Mouse (Mus musculus) frontal cortex, adult (tissue): ENCODE results near the gene Sema6d.
"Not testable (repeated sequence)": the region's sequence is repeated elsewhere in the genome, so short reads cannot be mapped to it uniquely, and the experiment has no call there.

ENCODE experiments used
- ATAC-seq: cut with Nextera tagmentation; 2 replicates; pipeline ENCODE4 v1.9.2; 2017; ENCODE audit warnings: mild to moderate bottlenecking, moderate library complexity, mixed read lengths; ENCODE audit not compliant: low TSS enrichment

Sema6d gene

DNA sequence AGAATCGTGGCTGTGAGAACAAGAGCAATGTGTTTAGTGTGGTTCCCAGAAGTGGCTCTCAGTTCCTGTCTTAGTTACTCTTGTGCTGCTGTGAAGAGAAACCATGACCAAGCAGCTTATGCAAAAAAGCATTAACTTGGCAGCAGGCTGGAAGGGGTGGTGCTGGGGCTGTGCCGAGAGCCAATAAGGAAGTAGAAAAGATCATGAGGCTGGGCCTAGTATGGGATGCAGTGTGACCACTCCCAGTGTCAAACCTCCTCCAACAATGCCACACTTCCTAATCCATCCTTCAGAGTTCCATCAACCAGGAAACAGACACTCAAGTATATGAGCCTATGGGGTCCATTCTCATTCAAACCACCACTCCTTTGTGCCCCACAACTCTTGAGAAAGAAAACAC, 199.6 kb downstream of the Sema6d start:
- no peak for ATAC-seq

DNA sequence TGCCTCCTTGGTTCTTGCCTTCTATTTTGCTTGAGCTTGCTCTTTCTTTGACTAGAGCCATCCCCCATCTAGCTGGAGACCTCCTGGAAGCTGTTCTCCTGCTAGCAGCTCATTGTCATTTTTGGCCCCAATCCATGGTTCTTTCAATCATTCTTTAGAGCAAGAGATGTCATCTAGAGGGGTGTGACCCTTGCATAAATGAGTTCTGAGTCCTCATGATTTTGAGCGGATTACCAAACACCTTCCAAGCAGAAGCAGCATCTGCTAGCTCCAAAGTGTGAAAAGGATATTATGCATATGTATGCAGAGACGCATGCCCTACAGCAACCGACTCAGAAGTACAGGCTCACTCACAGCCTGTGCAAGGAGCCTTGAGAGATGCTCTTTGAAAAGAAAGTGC, 201.4 kb downstream of the Sema6d start:
- ATAC-seq: peak; percentile 99

GRCm38 (mm10) chr2:124293601-124294000, 203.8 kb downstream of the Sema6d start:
- ATAC-seq: no peak

DNA sequence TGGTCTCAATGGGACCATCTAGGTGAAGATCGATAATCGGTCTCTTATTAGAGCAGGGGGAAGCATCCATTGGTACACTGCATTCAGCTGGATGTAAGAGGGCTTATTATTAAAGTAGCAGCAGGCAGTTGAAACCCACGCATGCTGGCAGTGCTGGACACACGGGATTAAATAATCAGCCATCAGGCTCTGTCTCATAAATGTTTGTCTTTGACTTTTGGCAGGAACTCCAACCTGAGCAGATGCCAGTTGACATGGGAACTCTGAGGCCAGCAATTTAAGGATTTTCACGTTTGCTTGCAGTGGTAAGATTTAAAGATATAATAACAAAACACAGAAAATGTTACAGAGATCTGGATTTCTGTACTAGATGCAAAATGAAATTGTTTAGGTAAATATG, 208.6 kb downstream of the Sema6d start:
- ATAC-seq: no peak

- ATAC-seq: peak; percentile 55
These were observed 209.1 kb downstream of the Sema6d start for GRCm38 (mm10) chr2:124298872-124299271.

DNA sequence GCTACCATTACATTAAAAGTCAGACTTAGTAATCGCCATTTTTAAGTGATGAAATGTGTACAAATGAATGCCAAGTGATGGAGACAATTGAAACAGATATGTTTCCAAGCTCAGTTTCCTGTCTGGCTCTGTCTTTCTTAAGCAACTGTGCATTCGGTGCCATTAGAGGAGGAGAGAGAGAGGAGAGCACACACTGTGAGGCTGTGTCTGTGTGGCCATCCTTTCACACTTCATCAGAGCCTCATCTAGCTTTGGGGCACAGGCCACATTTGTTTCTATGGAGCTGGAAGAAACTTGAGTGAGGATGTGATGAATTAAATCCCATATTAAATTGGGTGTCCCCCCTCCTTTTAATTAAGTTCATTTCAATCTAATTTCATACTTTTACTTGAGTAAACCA, 218.8 kb downstream of the Sema6d start:
- no peak for ATAC-seq

DNA sequence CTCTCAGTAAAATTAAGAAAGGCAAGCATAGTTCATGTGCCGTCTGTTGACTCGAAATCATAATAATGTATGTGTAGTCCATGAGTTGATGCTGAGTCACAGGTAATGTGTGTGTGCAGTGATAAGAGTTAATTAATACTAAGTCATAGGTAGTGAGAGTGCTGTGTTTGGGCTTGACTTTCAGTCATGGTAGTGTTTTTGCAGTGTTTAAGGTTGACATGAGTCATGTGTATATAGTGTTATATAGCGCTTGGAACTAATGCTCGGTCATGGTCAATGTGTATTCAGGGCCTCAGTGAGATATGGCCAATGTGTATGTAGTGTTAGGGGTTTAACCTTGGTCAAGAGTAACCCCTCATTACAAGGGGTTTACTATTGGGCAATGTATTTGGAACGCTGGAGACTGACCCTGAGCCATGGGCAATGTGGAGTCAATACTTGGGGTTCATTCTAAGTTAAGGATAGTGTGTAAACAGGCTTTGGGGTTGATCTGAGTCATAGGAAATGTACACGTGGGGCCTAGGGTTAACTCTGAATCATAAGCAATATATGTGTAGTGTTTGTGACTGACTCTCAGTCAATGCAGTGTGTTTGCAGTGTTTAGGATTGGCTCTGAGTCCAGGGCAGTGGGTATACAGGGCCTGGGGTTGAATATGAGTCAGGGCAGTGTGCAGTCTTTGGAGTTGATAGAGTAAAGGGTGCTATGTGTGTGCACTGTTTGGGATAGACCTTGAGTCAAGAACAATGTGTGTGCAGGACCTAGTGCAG, 219.8 kb downstream of the Sema6d start:
- no peak for ATAC-seq

DNA sequence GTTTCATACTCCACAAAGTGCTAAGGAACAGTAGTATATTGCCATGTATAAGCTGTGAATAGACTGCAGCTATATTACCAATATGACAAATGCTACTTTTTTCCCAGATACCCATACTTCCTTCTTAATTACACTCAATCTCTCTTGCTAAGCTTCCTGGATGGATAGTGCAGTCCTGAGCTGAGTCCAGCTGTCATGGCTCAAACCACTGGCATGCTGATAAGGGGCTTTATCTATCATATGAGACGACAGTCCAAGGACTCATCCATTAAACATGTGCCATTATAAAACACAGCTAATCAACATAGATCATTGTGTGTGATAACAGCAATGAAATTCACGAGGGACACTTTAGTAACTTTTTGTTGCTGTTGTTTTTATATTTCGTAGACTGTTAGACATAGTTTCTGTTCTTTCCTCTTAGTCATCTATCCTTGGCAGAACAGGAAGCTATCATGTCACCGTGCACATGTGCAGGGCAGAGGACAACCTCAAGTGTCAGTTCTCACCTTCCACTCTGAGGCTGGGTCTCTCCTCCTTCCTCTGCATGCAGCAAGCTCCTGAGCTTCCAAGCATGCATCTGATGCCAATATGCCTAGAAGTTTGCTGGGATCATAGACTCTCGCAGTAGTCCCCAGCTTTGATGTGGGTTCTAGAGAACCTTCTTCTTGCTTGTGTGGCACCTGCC, 232.9 kb downstream of the Sema6d start:
- ATAC-seq: no peak

DNA sequence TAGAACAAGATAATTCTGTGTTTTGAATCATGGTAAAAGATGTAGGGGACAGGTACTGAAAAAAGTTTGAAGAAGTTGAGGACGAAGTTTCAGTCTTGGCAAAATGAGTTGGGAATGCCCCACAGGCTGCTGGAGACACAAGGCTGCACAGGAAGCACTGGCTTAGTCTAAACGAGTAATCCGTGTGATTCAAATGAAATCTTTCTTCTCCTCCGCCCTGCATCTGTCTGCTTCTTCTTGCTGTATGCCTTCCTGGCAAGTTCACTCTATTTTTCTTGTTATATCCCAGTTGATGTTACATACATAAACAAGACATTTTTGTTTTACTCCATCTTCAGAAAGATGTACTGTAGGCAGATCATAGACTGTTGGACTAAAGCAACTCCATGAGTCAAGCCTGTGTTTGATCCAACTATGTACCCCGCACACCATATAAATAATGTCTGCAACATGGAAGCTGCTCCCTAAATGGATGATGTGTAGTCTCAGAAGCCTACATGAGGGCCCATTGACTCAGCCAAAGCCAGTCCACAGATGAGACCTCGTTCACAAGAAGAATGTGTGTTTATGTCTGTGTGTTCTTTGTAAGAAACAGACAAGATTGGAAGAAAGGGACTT, 234.4 kb downstream of the Sema6d start:
- peak; percentile 38; the same call in 1 of the 2 replicates for ATAC-seq

GRCm38 (mm10) chr2:124329473-124330130, 239.8 kb downstream of the Sema6d start:
- no peak for ATAC-seq

DNA sequence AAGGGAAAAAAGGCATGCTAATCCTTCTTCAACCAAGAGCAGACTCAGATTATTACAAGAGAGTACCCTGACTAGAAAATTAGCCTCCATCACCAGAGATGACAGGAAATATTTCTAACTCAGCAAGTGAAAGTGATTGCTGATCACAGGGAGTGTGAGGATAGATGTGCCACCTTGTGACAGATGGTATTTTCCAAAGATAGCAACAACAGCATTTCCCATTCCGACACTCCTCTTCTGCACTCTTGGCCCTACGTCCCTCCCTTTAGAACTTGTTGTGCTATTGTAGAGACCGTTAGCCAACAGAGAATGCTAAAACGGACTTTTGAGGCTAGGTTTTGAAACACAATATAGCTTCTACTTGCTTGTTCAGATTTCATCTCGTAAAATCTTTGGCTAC, 243.1 kb downstream of the Sema6d start:
- ATAC-seq: peak; percentile 42; the same call in 1 of the 2 replicates

GRCm38 (mm10) chr2:124334655-124335054, 244.9 kb downstream of the Sema6d start:
- not testable (repeated sequence) for ATAC-seq

DNA sequence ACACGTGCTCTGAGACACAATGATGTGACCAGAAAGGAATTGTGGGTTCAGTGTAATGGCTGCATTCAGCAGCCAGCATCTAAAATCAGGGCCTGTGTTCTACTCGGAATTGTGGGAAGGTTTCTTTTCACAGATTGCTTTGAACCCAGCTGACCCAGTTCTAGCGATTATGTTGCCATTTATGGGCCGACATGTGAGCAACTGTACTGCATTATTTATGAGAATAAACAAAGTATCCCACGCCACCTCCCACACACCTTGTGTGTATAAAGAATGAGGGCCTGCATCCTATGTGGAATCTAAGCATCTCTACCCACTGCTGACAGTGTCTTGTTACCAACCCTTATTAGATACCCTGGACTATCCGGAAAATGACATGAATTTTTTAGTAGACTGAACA, 248.5 kb downstream of the Sema6d start:
- ATAC-seq: peak; percentile 85

- peak; percentile 90 for ATAC-seq
These were observed 264.4 kb downstream of the Sema6d start for GRCm38 (mm10) chr2:124354191-124354590.

GRCm38 (mm10) chr2:124354716-124355115, 264.9 kb downstream of the Sema6d start:
- ATAC-seq: no peak

DNA sequence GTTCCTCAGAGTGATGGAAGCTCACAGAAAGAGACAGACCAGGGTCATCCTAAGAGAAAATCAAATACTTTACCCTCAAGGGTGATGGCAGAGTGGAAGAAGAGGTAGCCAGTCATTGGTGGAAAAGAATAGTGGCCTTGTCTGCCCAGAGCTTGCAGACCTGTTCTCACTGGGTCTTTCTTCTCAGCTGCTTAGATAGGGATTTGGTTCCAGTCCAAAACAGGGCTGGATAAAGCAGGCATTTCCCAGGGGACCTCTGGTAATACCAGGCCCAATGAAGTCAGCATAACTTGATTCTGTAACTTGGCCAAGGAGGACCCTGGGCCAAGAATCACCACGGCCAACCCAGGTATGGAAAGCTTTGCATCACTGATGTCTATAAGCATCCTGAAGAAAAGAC, 279.5 kb downstream of the Sema6d start:
- no peak for ATAC-seq

GRCm38 (mm10) chr2:124369991-124370390, 280.2 kb downstream of the Sema6d start:
- ATAC-seq: no peak

DNA sequence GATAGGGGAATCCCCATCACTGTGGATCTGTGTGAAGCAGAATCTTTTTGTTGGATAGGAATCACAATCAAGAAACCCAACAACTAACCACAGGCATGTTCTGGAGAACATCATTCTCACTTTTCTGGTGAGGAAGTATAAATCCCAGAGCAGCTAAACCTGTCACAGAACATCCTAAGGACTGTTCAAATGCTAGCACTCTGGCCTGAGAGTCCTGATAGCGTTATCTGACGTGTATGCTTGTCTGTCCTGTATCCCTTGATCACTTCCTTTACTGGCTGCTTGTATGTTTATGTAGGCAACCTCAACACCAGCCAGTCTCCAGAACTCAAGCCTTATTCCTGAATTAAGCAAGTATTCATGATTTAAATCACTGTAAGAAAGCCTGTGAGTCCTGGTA, 281.6 kb downstream of the Sema6d start:
- no peak for ATAC-seq

- ATAC-seq: no peak
These were observed 295.3 kb downstream of the Sema6d start for GRCm38 (mm10) chr2:124385053-124385452.

- ATAC-seq: no peak
These were observed 296.0 kb downstream of the Sema6d start for GRCm38 (mm10) chr2:124385722-124386121.

- no peak for ATAC-seq
These were observed 298.5 kb downstream of the Sema6d start for GRCm38 (mm10) chr2:124388269-124388668.

GRCm38 (mm10) chr2:124396733-124397132, 307.0 kb downstream of the Sema6d start:
- no peak for ATAC-seq
